Mouse (Mus musculus): ENCODE measurements around the gene Hp1bp3.

- TF ChIP-seq CTCF (IDR thresholded peaks at IDR 0.05; ENCODE audit: low read depth) (no peak), EP300 (IDR thresholded peaks at IDR 0.05; ENCODE audit: low read depth) (no peak)
Observed at GRCm38 (mm10) chr4:138192561-138192960, 23.5 kb upstream of the Hp1bp3 start.

Data from liver, embryonic 14.5 days (tissue).